Mouse (Mus musculus): ENCODE results near the gene Herc1.
A peak's percentile ranks its signal among the peaks of the same experiment; 100 is the strongest.

Herc1 gene

DNA sequence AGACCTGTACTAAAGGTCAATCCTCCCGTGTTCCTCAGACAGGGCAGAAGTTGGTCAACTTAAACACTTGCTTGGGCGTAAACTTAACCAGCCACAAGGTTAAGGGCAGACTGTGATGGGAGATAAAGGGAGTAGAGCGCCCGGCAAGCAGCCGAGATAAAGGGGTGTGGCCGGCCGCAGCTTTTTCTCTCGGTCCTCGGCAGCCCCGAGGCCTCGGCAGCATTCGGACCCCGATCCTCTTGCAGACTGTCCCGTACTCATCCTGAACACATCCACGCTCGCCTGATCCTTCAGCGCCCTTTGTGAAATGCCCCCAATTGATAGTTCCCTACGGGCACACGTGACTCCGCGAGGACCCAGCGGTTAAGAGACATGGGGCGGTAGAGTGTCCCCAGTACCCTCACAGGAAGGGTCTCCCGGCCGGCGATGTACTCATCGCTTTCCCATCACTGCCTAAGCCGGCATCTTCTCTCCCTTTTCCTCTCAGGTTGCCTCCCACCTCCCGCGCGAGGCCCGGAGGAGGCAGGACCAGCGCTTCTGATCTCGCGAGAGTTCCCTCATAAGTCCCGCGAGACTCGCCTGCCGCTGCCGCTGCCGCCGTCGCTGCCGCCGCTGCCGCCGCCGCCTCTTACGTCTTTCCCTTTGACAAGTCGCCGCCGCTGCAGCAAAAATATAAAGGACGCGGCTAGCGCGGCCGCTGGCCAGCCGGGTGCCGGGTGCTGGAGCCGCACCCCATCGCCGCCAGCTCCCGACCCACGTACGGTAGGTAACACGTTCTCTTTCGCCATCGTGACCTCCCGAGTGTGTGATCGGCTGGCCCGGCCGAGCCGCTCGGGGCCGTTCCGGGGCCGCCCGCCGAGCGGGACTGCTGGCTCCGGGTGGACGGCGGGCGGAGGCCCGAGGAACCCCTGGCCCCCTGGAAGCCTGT, at the start of gene Herc1:
Gene Herc1 (plus strand): TSS at position 591 of the 928 bp plus-strand sequence.
- DNase-seq (ENCODE audit: low spot score in 2 of 2), result peak; percentile 93 to 96

DNA sequence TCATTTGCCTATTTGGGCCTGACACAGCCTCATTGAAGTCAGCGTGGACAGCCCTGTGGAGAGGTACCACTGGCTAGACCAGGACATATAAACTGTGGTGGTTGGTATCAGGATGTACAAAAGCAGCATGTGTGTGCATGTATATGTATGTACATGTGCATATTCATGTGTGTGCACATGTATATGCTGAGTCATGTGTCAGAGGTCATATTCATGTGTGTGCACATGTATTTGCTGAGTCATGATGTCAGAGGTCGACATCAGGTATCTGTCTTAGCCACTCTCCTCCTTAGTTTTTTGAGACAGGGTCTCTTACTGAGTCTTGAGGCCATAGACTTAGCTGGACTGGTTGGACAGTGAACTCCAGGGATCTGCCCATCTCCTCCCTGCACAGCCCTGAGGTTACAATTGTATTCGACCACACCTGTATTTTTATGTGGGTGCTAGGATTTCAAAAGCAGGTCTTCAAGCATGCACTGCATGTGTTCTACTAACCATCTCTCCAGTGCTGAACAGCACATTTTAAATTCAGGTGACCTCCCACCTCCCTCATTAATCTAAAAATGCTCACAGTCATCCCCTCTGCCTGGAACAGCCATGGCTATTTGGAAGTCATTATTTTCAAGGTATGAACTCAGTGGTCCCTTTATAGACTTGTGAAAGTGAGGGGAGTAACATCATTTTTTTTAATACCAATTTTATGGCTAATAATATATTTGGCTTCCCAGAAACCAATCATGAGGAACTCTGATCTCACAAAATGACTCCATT, 45.7 kb upstream of the Herc1 start:
- no peak for DNase-seq (ENCODE audit: low spot score in 2 of 2)

DNA sequence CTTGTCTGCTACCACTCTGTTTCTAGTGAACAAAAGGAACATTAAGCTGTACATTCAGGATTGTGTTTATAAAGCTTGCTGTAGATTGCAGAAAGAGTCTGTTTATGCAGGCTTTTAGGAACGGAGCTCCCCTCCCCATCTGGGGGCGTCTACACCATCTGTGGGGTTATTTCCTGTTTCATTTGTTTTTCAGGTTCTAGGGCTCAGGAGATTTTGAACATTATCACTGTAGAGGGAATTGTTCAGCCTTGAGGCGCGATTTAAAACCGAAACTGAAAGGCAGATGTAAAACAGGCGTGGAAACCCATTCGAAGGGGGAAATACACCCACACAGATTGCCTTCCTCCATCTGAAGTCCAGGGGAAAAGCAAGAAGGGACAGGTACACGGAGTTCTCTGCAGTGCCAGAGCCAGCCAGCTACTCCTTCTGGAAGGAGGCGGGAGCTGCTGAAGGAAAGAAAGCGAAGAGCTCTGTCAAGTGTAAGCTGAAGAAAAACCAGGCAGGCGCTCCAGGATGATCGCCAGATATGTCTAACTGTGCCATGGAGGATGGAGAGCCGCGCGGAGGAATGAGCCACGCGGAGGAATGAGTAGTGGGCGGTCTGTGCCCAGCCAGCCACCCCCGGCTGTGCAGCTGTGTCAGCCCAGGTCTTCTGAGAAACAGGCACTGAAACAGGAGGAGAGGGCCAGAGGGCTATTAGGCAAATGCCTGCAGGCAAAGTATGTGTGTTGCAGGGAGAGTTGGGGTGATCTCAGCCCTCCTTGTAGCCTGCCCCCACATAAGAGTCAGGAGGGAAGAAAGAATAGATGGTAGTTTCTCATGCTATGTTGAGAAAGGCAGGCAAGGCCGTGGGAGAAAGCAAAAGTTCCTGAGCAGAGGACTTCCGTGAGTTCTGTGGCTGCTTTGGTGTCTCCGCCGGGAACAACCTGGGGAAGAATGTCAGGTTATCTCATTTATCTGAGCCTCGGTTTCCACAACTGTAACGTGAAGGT, 44.8 kb upstream of the Herc1 start:
- DNase-seq (ENCODE audit: low spot score in 2 of 2), result peak; percentile 63 to 66

DNA sequence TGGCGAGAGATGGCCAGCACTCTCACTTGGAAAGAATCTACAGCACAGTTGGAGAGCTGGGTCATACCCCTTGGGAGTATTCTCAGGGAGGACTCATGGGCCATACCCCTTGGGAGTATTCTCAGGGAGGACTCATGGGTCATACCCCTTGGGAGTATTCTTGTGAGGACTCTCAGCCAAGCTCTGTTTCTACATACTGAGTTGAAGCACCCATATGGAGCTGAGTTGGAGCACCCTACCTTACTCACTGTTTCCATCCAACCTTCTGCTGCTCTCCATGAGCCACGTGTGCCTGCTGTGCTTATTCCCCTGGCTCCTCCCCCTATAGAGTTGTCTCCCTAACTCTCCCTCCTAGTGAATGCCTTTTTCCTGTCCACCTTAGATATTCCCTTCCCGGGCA, 43.8 kb upstream of the Herc1 start:
- no peak for DNase-seq (ENCODE audit: low spot score in 2 of 2)

DNA sequence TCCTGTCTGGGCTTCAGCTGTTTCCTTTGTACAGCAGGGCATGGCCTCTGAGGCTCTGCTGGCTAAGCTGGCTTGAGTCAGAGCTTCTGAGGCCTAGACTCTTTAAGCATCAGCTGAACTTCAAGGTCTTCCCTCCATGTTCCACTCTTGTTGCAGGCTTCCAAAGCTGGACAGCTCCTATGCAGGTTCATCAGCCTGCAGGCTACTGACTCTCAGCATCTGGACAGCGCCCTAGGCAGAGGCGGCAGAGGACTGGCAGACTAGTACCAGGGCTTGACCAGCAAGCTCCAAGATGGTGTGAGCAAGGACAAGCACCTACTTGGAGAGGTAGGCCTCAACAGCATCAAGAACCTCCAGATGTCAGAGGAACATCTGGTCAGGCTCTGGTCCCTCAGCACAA, 42.9 kb upstream of the Herc1 start:
- DNase-seq (ENCODE audit: low spot score in 2 of 2), result no peak

DNA sequence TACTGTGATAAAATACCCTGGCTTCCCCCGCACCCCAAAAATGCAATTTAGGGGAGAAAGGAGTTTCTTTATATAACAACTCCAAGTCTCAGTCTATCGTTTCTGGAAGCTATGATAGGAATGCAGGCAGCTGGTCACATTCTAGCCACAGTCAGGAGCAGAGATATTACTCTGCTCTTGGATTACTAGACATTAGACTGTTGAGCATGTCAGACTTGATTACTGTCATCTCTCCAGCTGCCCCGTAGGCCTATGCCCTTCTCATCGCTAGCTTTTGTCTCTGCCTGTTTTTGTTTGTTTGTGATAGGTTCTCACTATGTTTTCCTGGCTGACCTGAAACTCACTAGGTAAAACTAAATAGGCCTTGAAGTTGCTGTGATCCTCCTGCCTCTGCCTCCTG, 41.5 kb upstream of the Herc1 start:
- no peak for DNase-seq (ENCODE audit: low spot score in 2 of 2)

DNA sequence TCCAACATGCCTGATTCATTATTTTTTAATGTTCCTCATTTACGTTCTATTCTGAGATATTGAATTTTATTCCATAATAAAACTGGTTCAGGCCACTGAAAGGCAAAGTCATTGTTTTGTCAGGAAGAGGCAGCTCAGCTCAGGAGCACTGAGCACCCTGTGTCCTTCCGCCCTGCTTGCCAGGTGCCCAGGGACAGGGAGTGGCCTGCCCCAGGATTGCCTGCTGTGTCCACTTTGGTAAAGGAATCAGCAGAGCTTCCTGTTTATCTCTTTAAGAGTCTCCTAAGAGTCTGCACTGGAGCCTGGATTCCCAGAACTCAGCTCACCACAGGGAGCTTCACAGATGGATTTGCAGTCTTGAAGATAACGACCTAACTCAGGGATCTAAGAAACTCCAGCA, 38.8 kb upstream of the Herc1 start:
- DNase-seq (ENCODE audit: low spot score in 2 of 2), result no peak

DNA sequence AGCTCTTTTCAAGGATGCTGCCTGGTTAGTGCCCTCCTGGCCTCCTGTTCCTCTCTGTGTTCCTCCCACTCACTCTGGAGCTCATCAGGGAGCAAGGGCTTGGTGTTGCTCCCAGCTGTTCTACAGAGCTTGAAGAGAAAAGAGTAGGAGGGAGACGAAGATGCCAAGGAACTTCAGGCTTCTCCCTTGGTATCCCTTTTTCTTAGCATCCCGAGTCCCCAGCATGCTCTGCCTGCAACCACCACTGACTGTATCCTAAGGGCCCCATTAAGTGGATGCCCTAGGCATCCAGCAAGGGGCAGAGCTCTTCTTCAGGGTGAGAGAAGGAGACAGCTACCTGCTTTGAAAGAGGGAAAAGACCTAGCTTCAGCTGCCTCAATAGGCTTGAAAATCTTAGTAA, 33.6 kb upstream of the Herc1 start:
- no peak for DNase-seq (ENCODE audit: low spot score in 2 of 2)

DNA sequence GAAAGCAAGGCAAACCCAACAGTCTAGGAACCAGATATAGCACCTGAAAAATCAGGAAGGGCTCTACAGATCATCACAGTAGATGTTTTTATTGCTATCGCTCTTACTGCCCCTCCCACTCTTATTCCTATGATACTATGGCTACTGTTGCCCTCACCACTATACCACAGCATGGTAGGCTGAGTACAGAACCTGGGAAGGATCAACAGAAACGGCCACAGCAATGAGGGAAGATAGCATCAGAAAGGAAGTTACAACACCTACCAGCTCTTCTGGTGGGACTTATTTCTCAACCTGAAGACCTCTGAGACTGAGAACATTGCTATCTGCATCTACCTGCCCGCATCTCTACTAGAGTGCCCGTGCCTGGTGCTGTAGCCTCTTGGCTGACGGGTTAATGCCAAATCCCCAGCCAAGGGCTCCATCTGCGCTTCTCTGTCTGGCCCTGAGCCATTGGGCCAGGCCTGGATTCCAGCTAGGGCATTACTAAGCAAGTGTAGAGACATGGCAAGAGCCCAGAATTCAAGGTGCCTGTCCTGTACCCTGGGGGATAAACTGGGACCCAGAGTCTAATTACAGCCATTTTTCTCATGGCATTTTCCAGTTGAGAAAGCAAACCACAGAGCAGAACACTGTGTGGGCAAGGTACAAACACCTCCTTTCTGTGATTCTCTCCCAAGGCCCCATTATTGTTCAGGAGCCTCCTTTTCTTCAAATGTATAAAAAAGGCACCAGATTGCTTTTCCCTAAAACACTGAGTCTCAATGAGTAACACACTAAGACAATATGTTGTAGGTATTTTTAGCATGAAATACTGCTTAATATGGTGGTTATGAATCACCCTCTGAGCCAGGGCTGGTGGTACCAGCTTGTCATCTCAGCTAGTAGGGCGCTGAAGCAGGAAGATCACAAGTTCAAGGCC, 28.0 kb upstream of the Herc1 start:
- DNase-seq (ENCODE audit: low spot score in 2 of 2), result no peak

DNA sequence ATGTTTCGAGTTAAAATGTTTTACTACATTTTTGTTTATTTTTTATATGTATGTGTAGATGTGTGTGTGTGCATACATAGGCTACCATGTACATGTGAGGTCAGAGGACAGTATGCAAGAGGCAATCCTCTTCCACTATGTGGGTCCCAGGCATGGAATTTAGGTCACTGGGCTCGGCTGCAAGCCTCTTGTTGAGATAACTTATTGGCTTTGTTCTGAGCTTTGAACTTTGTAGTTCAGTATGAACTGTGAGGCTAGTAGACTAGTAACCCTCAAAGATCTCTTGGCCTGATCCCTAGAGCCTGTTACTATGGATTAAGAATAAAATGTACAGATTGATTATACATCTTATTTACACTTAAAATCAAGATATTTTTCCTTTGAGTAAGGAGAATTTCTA, 23.4 kb upstream of the Herc1 start:
- DNase-seq (ENCODE audit: low spot score in 2 of 2), result no peak

DNA sequence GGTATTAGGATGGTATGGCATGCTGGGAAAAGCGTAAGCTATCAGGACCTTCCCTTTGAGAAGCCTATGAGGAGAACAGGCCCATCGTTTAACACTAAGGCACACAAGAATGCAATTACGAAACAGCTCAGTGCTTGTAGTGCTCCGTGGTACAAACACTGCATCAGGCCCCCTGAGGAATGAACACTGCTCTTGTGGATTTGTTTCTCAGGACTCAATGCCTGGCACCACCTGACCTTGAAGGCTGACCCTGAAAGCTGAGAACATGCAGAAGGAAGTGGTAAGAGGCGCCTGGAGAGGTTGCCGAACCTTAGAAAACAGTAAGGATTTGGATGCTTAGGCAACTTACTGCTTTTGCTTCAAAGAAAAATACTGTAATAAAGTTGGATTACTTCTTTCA, 20.8 kb upstream of the Herc1 start:
- no peak for DNase-seq (ENCODE audit: low spot score in 2 of 2)

DNA sequence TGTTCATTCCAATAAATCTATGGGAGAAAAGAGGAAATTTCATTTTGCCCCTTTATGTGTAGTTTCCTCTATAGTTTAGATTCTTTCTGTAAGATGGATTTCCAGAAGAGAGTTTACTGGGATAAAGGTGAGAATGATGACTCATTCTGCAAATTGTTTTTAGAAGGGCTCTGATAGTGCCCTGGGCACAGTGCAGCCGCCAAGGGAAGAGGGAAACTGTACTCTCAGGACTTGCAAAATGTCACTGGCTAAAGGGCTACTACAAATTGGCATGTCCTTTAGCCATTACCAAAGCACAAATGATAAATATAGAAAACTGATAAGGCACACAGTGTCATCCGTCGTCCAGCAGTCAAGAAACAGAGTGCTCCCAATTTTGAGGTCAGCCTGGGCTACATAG, 19.8 kb upstream of the Herc1 start:
- DNase-seq (ENCODE audit: low spot score in 2 of 2), result no peak

DNA sequence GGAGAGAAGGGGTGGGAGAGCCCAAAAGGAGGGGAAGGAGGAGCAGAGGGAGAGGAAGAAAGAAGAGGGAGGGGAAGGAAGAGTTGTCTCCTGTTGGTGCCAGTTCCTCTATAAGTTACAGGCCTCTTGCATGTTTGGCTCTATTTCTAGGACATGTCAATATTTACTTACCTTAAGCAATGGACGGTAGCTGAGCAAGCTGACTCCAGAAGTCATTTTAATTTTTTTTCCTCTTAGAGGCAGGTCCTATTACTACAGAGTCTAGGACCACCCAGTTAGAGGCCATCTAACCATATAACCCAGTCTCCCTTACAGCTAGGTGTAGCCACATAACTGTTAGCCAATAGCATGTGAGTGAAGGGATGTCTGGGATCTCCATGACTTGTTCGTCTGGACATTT, 18.7 kb upstream of the Herc1 start:
- no peak for DNase-seq (ENCODE audit: low spot score in 2 of 2)

DNA sequence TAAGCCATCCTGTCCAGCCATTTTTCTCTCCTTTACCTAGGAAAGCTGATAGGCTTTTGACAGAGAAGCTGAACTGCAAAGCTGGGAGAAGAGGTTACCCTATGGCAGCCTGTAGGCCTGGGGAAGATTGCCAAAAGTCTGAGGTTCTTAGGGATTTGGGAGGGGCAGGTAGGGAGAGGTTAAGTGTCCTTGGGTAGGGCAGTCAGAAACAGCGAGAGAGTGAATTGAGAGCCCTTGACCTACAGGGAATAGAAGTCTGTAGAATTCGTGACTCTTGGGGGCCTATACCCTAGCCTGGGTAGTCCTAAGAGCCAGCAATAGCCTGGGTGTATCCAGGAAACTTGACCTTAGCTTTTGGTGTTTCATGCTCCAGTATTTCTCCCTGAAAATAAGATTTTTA, 17.9 kb upstream of the Herc1 start:
- no peak for DNase-seq (ENCODE audit: low spot score in 2 of 2)

DNA sequence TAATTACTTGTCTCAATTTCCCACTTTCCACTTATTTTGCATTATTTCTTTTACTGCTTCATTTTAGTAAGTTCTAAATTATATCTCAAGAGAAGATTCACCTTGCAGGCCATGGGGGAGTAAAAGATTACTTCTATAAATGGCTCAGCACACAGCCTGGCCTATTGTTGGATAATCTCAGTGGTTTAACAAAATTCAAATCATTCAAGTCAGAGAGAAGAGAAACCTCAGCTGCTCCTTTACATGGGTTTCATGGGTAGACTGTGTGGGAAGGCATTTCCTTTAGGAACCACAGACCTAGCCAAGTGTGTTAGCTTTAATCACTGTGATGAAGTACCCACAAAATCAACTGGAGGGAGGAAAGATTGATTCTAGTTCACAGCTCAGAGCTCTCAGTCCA, 13.0 kb upstream of the Herc1 start:
- DNase-seq (ENCODE audit: low spot score in 2 of 2), result no peak

DNA sequence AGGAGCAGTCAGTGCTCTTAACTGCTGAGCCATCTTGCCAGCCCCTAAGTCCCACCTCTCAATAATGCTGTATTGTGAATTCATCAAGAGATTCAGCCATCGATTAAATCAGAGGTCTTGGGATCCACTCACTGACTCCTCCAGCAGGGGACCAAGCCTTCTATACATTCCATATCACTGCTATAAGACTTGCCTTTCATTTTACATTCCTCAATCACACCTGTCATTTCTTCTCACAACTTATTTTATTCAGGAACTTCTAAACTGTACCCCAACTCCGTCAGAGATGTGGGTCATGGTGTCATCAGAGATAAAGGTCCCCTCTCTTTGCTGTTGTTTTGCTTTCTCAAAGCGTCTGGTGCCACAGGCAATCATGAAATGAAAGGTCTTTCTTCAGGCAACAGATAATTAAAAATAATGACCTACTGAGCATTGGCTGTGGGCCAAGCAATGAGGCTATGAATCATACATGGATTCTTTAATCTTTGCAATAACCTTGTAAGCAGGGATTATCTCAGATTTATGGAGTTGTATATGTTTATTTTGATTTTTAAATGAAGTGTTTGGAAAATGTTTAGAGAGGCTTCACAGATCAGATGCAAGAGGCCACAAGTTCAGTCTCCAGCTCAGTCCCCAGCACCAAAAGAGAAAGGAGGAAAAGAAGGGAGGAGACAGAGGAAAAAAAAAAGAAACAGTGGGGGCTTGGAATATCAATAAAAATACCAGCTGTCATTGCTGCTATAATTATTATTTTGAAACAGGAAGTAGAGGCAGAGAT, 12.1 kb upstream of the Herc1 start:
- no peak for DNase-seq (ENCODE audit: low spot score in 2 of 2)

DNA sequence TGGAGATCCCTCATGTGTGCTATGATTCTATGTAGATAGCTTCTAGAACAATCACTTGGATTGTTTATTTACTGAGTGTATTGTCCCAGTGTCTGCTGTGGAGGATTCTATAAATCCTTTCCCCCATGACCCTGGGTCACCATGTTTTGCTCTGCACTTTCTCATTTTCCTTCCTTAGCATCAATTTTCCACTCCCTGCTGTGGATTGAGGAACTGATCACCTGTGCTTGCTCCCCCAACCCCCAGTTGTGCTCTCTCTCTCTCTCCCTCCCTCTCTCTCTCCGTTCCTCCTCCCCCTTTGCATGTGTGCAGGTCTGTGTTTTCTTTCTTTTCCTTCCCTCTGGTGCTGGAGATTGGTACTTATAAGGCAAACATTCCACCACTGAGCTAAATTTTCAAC, 10.5 kb upstream of the Herc1 start:
- no peak for DNase-seq (ENCODE audit: low spot score in 2 of 2)

DNA sequence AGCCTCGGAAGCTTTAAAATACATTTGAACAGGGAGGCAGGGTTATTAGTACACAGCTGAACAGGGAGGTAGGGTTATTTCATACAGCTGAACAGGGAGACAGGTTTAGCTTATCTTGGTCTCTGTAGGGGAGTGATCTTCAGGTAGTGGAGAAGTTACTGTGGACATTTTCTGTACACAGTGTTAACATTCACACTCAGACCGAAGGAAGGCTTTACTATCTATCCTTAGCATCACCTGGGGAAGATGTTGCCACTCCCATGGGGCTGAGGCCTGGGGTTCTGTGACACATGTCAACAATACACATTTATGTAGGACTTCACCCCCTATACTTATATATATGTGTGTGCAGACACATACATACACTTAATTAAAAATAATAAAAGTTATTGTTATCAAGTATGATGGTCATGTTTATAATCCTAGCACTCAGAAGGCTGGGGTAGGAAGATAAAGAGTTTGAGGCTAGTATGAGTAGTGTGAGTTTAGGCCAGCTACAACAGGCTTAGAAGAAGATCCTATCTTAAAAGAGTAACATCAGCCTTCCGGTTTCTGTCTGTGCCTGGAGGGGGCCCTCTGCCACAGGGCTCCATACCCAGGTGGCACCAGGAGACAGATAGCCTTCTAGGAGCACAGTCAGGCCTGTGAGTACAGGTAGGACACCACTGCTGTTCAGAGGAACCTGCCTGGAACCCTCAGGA, 9.7 kb upstream of the Herc1 start:
- DNase-seq (ENCODE audit: low spot score in 2 of 2), result no peak

DNA sequence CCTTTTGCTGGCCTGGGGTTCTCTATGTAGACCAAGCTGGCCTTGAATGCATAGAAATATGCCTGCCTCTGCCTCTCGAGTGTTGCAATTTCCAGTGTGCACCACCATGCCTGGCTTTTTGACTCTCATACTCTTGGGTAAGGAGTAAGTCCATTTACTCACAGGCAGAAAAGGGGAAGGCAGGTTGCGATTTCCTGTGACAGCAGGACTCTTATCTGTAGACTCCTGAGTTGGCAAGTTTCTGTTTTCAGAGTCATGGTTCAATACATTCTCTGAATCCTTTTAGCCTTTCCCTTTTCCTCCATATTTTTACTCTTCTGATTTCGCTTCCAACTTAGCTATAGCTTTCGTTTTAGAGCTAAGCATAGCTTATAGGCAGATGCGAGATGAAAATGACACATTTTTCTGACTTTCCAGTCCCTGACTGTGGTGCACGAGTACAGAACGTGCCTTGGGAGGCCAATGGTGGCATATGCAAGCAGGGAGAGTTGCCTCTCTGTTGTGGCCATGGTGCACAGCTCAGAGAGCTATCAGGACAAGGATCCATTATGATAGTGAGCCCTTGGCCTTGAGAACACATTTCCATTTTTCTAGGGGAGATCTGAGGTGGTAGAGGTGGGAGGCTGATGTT, 2.7 kb upstream of the Herc1 start:
- DNase-seq (ENCODE audit: low spot score in 2 of 2), result no peak

Measured in frontal cortex, postnatal 14 days (tissue).